Mouse (Mus musculus) ES-Bruce4 (cell line): ENCODE results near the gene Trpv5. TPM values are rescaled to one million over a fixed set of nuclear protein-coding genes. Genes with fewer than 3 reads are reported as not detected.

ENCODE experiments used
- H3K27ac ChIP-seq: 2 replicates; pipeline ENCODE4 v1.5.1; 2012; ENCODE audit warnings: low read length, inconsistent platforms; ENCODE audit not compliant: insufficient read depth
- H3K27me3 ChIP-seq: 2 replicates; pipeline ENCODE4 v1.6.1; 2012; ENCODE audit warnings: mild to moderate bottlenecking, low read length, inconsistent platforms; ENCODE audit not compliant: control insufficient read depth, poor library complexity, insufficient read depth, severe bottlenecking
- H3K36me3 ChIP-seq: 2 replicates; pipeline ENCODE4 v1.6.1; 2012; ENCODE audit warnings: inconsistent platforms, mild to moderate bottlenecking, low read length, moderate library complexity; ENCODE audit not compliant: control insufficient read depth, poor library complexity, insufficient read depth, severe bottlenecking
- H3K4me1 ChIP-seq: one replicate; pipeline ENCODE4 v1.8.1; 2011; ENCODE audit warnings: low read length; ENCODE audit not compliant: control insufficient read depth, insufficient read depth
- H3K4me3 ChIP-seq: 2 replicates; pipeline ENCODE4 v1.5.1; 2011; ENCODE audit warnings: low read depth, mild to moderate bottlenecking, low read length
- H3K9ac ChIP-seq: 2 replicates; pipeline ENCODE4 v1.6.1; 2012; ENCODE audit warnings: low read depth, mild to moderate bottlenecking, inconsistent platforms; ENCODE audit not compliant: poor library complexity, severe bottlenecking
- H3K9me3 ChIP-seq: replicated peaks from 2 replicates; pipeline ENCODE4 v1.6.1; 2012; ENCODE audit warnings: mild to moderate bottlenecking, low read length, inconsistent platforms; ENCODE audit not compliant: control insufficient read depth, poor library complexity, insufficient read depth, severe bottlenecking
- CTCF ChIP-seq: IDR thresholded peaks from one replicate; pipeline ENCODE4 v1.8.1; 2011; ENCODE audit warnings: low read depth, low read length
- EP300 ChIP-seq: IDR thresholded peaks from 2 replicates; pipeline ENCODE4 v1.6.1; 2011; ENCODE audit warnings: low read depth, low read length; ENCODE audit not compliant: insufficient read depth
- POLR2A ChIP-seq: IDR thresholded peaks from one replicate; pipeline ENCODE4 v1.8.1; 2011; ENCODE audit warnings: low read length; ENCODE audit not compliant: insufficient read depth
- polyA plus RNA-seq: library from polyadenylated mRNA; stranded (reverse); fragments of >200 nt; gene quantifications from 2 replicates; pipeline ENCODE4 v1.2.4, GENCODE M21; 2011; ENCODE audit warnings: low read depth; ENCODE audit not compliant: missing spikeins, insufficient read depth, insufficient read length

The Trpv5 gene
- polyA plus RNA-seq, 1 experiment = 0.18 TPM

DNA sequence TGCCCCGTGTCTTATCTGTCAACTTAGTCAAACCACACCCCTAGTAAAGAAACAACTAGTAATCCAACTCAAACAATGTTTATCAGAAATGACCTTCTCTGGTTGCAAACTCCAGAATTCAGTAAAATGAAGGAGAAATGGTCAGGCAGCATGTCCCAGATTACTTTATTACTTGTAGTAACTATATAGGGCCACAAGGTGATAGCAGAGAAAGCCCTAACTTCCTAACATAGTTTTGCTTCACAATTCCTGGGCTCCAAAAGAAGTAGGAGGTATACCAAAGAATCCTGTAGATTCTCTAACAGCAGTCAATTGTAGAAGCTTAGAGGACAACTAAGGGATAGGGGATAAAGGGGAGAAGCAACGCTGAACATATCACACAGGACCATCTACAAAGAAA, 49.8 kb downstream of the Trpv5 start:
- Histone ChIP-seq H3K27ac (no peak overlapping the region), H3K27me3 (no peaks in the 10 kb centered on the region), H3K36me3 (no peaks in the 10 kb centered on the region), H3K4me3 (no peak overlapping the region), H3K4me1 (no peaks in the 10 kb centered on the region), H3K9me3 (no peaks in the 10 kb centered on the region), H3K9ac (no peak overlapping the region)
- TF ChIP-seq POLR2A = no peak
- TF ChIP-seq EP300 = no peak
- TF ChIP-seq CTCF = no peak

- no peak for TF ChIP-seq EP300
- no peak for TF ChIP-seq CTCF
- no peak for TF ChIP-seq POLR2A
- no peaks in the 10 kb centered on the region for H3K9me3 ChIP-seq
- H3K4me3 ChIP-seq = no peak overlapping the region
- no peak overlapping the region for H3K27ac ChIP-seq
- no peaks in the 10 kb centered on the region for H3K4me1 ChIP-seq
- no peak overlapping the region for H3K9ac ChIP-seq
- no peaks in the 10 kb centered on the region for H3K27me3 ChIP-seq
- no peaks in the 10 kb centered on the region for H3K36me3 ChIP-seq
Measured at GRCm38 (mm10) chr6:41628180-41628579, 52.4 kb downstream of the Trpv5 start.

- Histone ChIP-seq H3K27me3 (no peaks in the 10 kb centered on the region), H3K4me1 (no peaks in the 10 kb centered on the region), H3K9ac (no peak overlapping the region), H3K9me3 (no peaks in the 10 kb centered on the region), H3K36me3 (no peaks in the 10 kb centered on the region), H3K27ac (no peak overlapping the region), H3K4me3 (no peak overlapping the region)
- TF ChIP-seq CTCF (peak; percentile 71), POLR2A (no peak), EP300 (no peak)
Measured at GRCm38 (mm10) chr6:41622661-41623060, 57.9 kb downstream of the Trpv5 start.

- no peaks in the 10 kb centered on the region for H3K36me3 ChIP-seq
- H3K27ac ChIP-seq = no peak overlapping the region
- no peaks in the 10 kb centered on the region for H3K9me3 ChIP-seq
- no peak overlapping the region for H3K9ac ChIP-seq
- H3K27me3 ChIP-seq = no peaks in the 10 kb centered on the region
- H3K4me1 ChIP-seq = no peaks in the 10 kb centered on the region
- TF ChIP-seq EP300 (no peak), CTCF (no peak), POLR2A (no peak)
- H3K4me3 ChIP-seq = no peak overlapping the region
Measured at GRCm38 (mm10) chr6:41621241-41621990, 59.2 kb downstream of the Trpv5 start.

GRCm38 (mm10) chr6:41620173-41620798, 60.3 kb downstream of the Trpv5 start:
- Histone ChIP-seq H3K9ac (no peak overlapping the region), H3K4me1 (no peaks in the 10 kb centered on the region), H3K4me3 (no peak overlapping the region), H3K27ac (no peak overlapping the region), H3K27me3 (no peaks in the 10 kb centered on the region), H3K36me3 (no peaks in the 10 kb centered on the region), H3K9me3 (no peaks in the 10 kb centered on the region)
- no peak for TF ChIP-seq POLR2A
- TF ChIP-seq CTCF = no peak
- TF ChIP-seq EP300 = no peak

DNA sequence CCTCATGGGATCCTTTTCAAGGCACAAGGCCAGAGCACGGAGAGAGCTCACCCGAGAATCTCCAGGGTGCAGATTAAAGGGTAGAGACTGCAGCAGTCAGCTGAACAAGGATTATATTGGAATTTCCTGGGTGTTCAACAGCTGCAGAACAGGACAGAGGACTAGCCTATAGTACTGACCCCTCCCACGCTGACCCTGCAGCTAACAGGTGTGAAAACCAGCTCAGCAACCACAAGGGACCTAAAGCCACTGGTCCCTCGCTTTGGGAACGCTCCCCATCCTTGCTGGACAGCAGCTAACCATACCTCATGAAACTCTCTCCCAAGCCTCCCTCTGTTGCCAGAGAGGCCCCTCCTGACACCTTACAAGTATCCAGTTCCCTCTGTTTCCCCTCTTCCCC, 72.9 kb downstream of the Trpv5 start:
- no peak for TF ChIP-seq EP300
- no peak for TF ChIP-seq CTCF
- TF ChIP-seq POLR2A = no peak
- H3K9ac ChIP-seq = no peak overlapping the region
- H3K9me3 ChIP-seq = no peaks in the 10 kb centered on the region
- no peaks in the 10 kb centered on the region for H3K27me3 ChIP-seq
- H3K4me1 ChIP-seq = no peaks in the 10 kb centered on the region
- H3K36me3 ChIP-seq = no peaks in the 10 kb centered on the region
- H3K4me3 ChIP-seq = no peak overlapping the region
- no peak overlapping the region for H3K27ac ChIP-seq
